Mouse (Mus musculus): ENCODE results near the gene Rapgef3. TPM values are rescaled to one million over a fixed set of nuclear protein-coding genes. Genes with fewer than 3 reads are reported as not detected.

Gene Rapgef3
- total RNA-seq, 2 experiments from 2014 or later = 33.1 to 35.1 TPM

GRCm38 (mm10) chr15:97728394-97728793, 39.4 kb downstream of the Rapgef3 start:
- intact Hi-C loops (cut with DNase I) = no loop called here
- DNase-seq (ENCODE audit: low spot score in 2 of 2) = no peak

- intact Hi-C loops (cut with DNase I) = no loop called here
- no peak for DNase-seq (ENCODE audit: low spot score in 2 of 2)
Measured at GRCm38 (mm10) chr15:97727520-97727919, 40.3 kb downstream of the Rapgef3 start.

GRCm38 (mm10) chr15:97727048-97727447, 40.7 kb downstream of the Rapgef3 start:
- intact Hi-C loops (cut with DNase I) = no loop called here
- DNase-seq (ENCODE audit: low spot score in 2 of 2) = no peak

GRCm38 (mm10) chr15:97726310-97726709, 41.5 kb downstream of the Rapgef3 start:
- DNase-seq (ENCODE audit: low spot score in 2 of 2) = no peak
- intact Hi-C loops (cut with DNase I) = no loop called here

GRCm38 (mm10) chr15:97725198-97725785, 42.5 kb downstream of the Rapgef3 start:
- intact Hi-C loops (cut with DNase I) = no loop called here
- no peak for DNase-seq (ENCODE audit: low spot score in 2 of 2)

- intact Hi-C loops (cut with DNase I) = loop anchor here (5.0 kb wide), 1 partner anchor 43 kb away; the partner anchor contains the start of gene Rapgef3
- DNase-seq (ENCODE audit: low spot score in 2 of 2) = no peak
Measured at GRCm38 (mm10) chr15:97724346-97725197, 43.2 kb downstream of the Rapgef3 start.

- intact Hi-C loops (cut with DNase I) = loop anchor here (5.0 kb wide), 1 partner anchor 44 kb away; the partner anchor contains the start of gene Rapgef3
- no peak for DNase-seq (ENCODE audit: low spot score in 2 of 2)
Measured at GRCm38 (mm10) chr15:97723536-97724345, 44.0 kb downstream of the Rapgef3 start.

GRCm38 (mm10) chr15:97721008-97721701, 46.6 kb downstream of the Rapgef3 start:
- intact Hi-C loops (cut with DNase I) = loop anchor here (5.0 kb wide), 1 partner anchor 46 kb away; the partner anchor contains the start of gene Rapgef3
- no peak for DNase-seq (ENCODE audit: low spot score in 2 of 2)

- DNase-seq (ENCODE audit: low spot score in 2 of 2) = no peak
- intact Hi-C loops (cut with DNase I) = loop anchor here (5.0 kb wide), 1 partner anchor 47 kb away; the partner anchor contains the start of gene Rapgef3
Measured at GRCm38 (mm10) chr15:97720026-97720675, 47.6 kb downstream of the Rapgef3 start.

GRCm38 (mm10) chr15:97719494-97719893, 48.3 kb downstream of the Rapgef3 start:
- DNase-seq (ENCODE audit: low spot score in 2 of 2) = no peak
- intact Hi-C loops (cut with DNase I) = loop anchor here (2.0 kb wide), 2 partner anchors 131 to 233 kb away; no protein-coding TSS in a partner anchor

- DNase-seq (ENCODE audit: low spot score in 2 of 2) = no peak
- intact Hi-C loops (cut with DNase I) = loop anchor here (1.0 to 2.0 kb wide), 3 partner anchors 58 to 234 kb away; no protein-coding TSS in a partner anchor
Measured at GRCm38 (mm10) chr15:97718535-97719155, 49.1 kb downstream of the Rapgef3 start.

- DNase-seq (ENCODE audit: low spot score in 2 of 2) = peak; percentile 46 to 51
- intact Hi-C loops (cut with DNase I) = loop anchor here (1.0 to 2.0 kb wide), 3 partner anchors 58 to 235 kb away; no protein-coding TSS in a partner anchor
Measured at GRCm38 (mm10) chr15:97717861-97718534, 49.8 kb downstream of the Rapgef3 start.

GRCm38 (mm10) chr15:97716782-97717181, 51.0 kb downstream of the Rapgef3 start:
- intact Hi-C loops (cut with DNase I) = no loop called here
- DNase-seq (ENCODE audit: low spot score in 2 of 2) = no peak

- DNase-seq (ENCODE audit: low spot score in 2 of 2) = no peak
- intact Hi-C loops (cut with DNase I) = no loop called here
Measured at GRCm38 (mm10) chr15:97715734-97716133, 52.0 kb downstream of the Rapgef3 start.

GRCm38 (mm10) chr15:97715083-97715482, 52.7 kb downstream of the Rapgef3 start:
- no peak for DNase-seq (ENCODE audit: low spot score in 2 of 2)
- intact Hi-C loops (cut with DNase I) = no loop called here

GRCm38 (mm10) chr15:97712546-97712945, 55.2 kb downstream of the Rapgef3 start:
- intact Hi-C loops (cut with DNase I) = no loop called here
- no peak for DNase-seq (ENCODE audit: low spot score in 2 of 2)

GRCm38 (mm10) chr15:97710906-97711305, 56.9 kb downstream of the Rapgef3 start:
- intact Hi-C loops (cut with DNase I) = no loop called here
- DNase-seq (ENCODE audit: low spot score in 2 of 2) = no peak

All from left cerebral cortex, postnatal 25 days (tissue).